10 mouse cellular contexts compared by ENCODE assay signal in genomic region chr14:14686101-14686551, GRCm38 (mm10). TPM values are rescaled to one million over a fixed set of nuclear protein-coding genes. Genes with fewer than 3 reads are reported as not detected.
DNase-seq lines count a peak whose midpoint lies in the region; ATAC-seq and TF ChIP-seq lines count a peak whose summit lies in the region.
"Had no signal": no experiment of that assay in that cellular context is flagged by ENCODE, and none has a peak within 500 bp of the region (broad histone marks: within the 10 kb centered on the region; RNA-seq: fewer than 3 reads in every experiment).

No protein-coding gene starts in this region.

- H3K4me2 ChIP-seq in forebrain, embryonic 13.5 days = no peak overlapping the region
- no peak overlapping the region for H3K4me2 ChIP-seq in forebrain, embryonic 15.5 days (replicated peaks)
- no peak overlapping the region for H3K4me2 ChIP-seq in midbrain, embryonic 13.5 days (replicated peaks)
- H3K4me2 ChIP-seq: limb, embryonic 15.5 days; stomach, embryonic 15.5 days had no signal

- no peak overlapping the region for H3K27ac ChIP-seq in forebrain, embryonic 13.5 days
- H3K27ac ChIP-seq in forebrain, embryonic 15.5 days (replicated peaks) = no peak overlapping the region
- H3K27ac ChIP-seq in midbrain, embryonic 13.5 days = no peak overlapping the region
- H3K27ac ChIP-seq: limb, embryonic 15.5 days; stomach, embryonic 15.5 days had no signal

- H3K4me3 ChIP-seq in forebrain, embryonic 13.5 days = no peak overlapping the region
- H3K4me3 ChIP-seq in forebrain, embryonic 15.5 days = no peak overlapping the region
- H3K4me3 ChIP-seq in lung, adult 2 months (replicated peaks; ENCODE audit: extremely low read depth, low read depth, low read length) = no peak overlapping the region
- no peak overlapping the region for H3K4me3 ChIP-seq in midbrain, embryonic 13.5 days (replicated peaks)
- H3K4me3 ChIP-seq: limb, embryonic 15.5 days; stomach, embryonic 15.5 days had no signal

- 0 out of 2 replicates have a peak, but pooled peaks have one; percentile 19 for ATAC-seq in forebrain, embryonic 13.5 days
- ATAC-seq in forebrain, embryonic 15.5 days (replicated peaks) = no peak
- peak; percentile 51; the same call in 1 of the 2 replicates for ATAC-seq in neutrophil, adult 5-6 weeks (ENCODE audit: extremely low read depth, insufficient number of reproducible peaks, low FRiP score, poor library complexity, severe bottlenecking)
- ATAC-seq in midbrain, embryonic 13.5 days = no peak

- no peaks in the 10 kb centered on the region for H3K9me3 ChIP-seq in forebrain, embryonic 13.5 days (replicated peaks)
- H3K9me3 ChIP-seq in forebrain, embryonic 15.5 days = no peaks in the 10 kb centered on the region
- no peaks in the 10 kb centered on the region for H3K9me3 ChIP-seq in midbrain, embryonic 13.5 days
- H3K9me3 ChIP-seq: limb, embryonic 15.5 days; stomach, embryonic 15.5 days had no signal

- no peak overlapping the region for H3K9ac ChIP-seq in forebrain, embryonic 13.5 days
- no peak overlapping the region for H3K9ac ChIP-seq in forebrain, embryonic 15.5 days (replicated peaks)
- no peak overlapping the region for H3K9ac ChIP-seq in midbrain, embryonic 13.5 days (replicated peaks)
- H3K9ac ChIP-seq: limb, embryonic 15.5 days; stomach, embryonic 15.5 days had no signal

- TF ChIP-seq POLR2A in lung, adult 2 months (IDR thresholded peaks at IDR 0.05; ENCODE audit: borderline replicate concordance, extremely low read depth, low read depth, low read length) = no peak

- H3K36me3 ChIP-seq in forebrain, embryonic 13.5 days (ENCODE audit: poor library complexity, severe bottlenecking) = no peaks in the 10 kb centered on the region
- H3K36me3 ChIP-seq in forebrain, embryonic 15.5 days = no peaks in the 10 kb centered on the region
- no peaks in the 10 kb centered on the region for H3K36me3 ChIP-seq in midbrain, embryonic 13.5 days
- H3K36me3 ChIP-seq: limb, embryonic 15.5 days; stomach, embryonic 15.5 days had no signal

- DNase-seq in lung, postnatal 10 days = peak; percentile 14
- DNase-seq in lung, adult 2 months = no peak
- DNase-seq in cerebellum, postnatal 10 days = peak; percentile 24 to 37
- no peak for DNase-seq in frontal cortex, adult 2 months (ENCODE audit: extremely low spot score in 1 of 2, low spot score in 1 of 2)

- WGBS in forebrain, embryonic 13.5 days = 70% methylated on average over 7 of the region's 7 CpGs
- WGBS in forebrain, embryonic 15.5 days = 72% methylated on average over 7 of the region's 7 CpGs
- WGBS in lung, adult 2 months = 25% methylated on average over 7 of the region's 7 CpGs
- WGBS in midbrain, embryonic 13.5 days = 77% methylated on average over 7 of the region's 7 CpGs

- H3K4me1 ChIP-seq in forebrain, embryonic 13.5 days = no peaks in the 10 kb centered on the region
- no peaks in the 10 kb centered on the region for H3K4me1 ChIP-seq in forebrain, embryonic 15.5 days
- H3K4me1 ChIP-seq in lung, adult 2 months (ENCODE audit: control insufficient read depth, insufficient read depth, low read length) = peaks cover 3% of the 10 kb centered on the region; the same call in 1 of the 2 replicates
- H3K4me1 ChIP-seq in midbrain, embryonic 13.5 days (replicated peaks) = no peaks in the 10 kb centered on the region
- H3K4me1 ChIP-seq: limb, embryonic 15.5 days; stomach, embryonic 15.5 days had no signal

- no peaks in the 10 kb centered on the region for H3K27me3 ChIP-seq in forebrain, embryonic 13.5 days
- H3K27me3 ChIP-seq in forebrain, embryonic 15.5 days = no peaks in the 10 kb centered on the region
- no peaks in the 10 kb centered on the region for H3K27me3 ChIP-seq in midbrain, embryonic 13.5 days
- H3K27me3 ChIP-seq: limb, embryonic 15.5 days; stomach, embryonic 15.5 days had no signal

- no peak for TF ChIP-seq CTCF in lung, adult 2 months (IDR thresholded peaks at IDR 0.05; ENCODE audit: insufficient read depth, low read length)

RNA-seq across cellular contexts. Expression of gene Slc4a7, which starts 16.0 kb away (rescaled TPM):
- polyA plus RNA-seq in forebrain, embryonic 13.5 days (2015; fragmentation: Nextera tagmentation; extraction: Ambion mirVana) = 40.3 and 45.1 TPM in 2 replicates
- 38.4 and 38.5 TPM in 2 replicates for polyA plus RNA-seq in forebrain, embryonic 15.5 days (2015; fragmentation: Nextera tagmentation; extraction: Ambion mirVana)
- 2.8 and 4.3 TPM in 2 replicates for polyA plus RNA-seq in lung, adult 2 months (2012; rRNA removed)
- 126 and 172 TPM in 2 replicates for total RNA-seq in neutrophil, adult 5-6 weeks (2017)
- 14.6 and 15.8 TPM in 2 replicates for polyA plus RNA-seq in frontal cortex, adult 2 months (2012; rRNA removed)
- polyA plus RNA-seq in midbrain, embryonic 13.5 days (2015; fragmentation: Nextera tagmentation; extraction: Ambion mirVana) = 46.2 and 46.3 TPM in 2 replicates

Comparison
In these comparisons a context has a peak if more than half of its experiments do, and no peak if none do; other contexts are left out.
1. ATAC-seq: peak in forebrain, embryonic 13.5 days (single experiment) and neutrophil, adult 5-6 weeks (single experiment); none in forebrain, embryonic 15.5 days (single experiment) and midbrain, embryonic 13.5 days (single experiment).
2. DNase-seq: peak in lung, postnatal 10 days (single experiment) and cerebellum, postnatal 10 days (2 of 2); none in lung, adult 2 months (single experiment) and frontal cortex, adult 2 months (0 of 2).